Mouse (Mus musculus) CD4-positive helper T cell, adult 2 months (primary cell): ENCODE measurements around the gene Slc44a5.
"Not testable (repeated sequence)": the region's sequence is repeated elsewhere in the genome, so short reads cannot be mapped to it uniquely, and the experiment has no call there.

ENCODE experiments used
- DNase-seq: peaks from one replicate; pipeline ENCODE4 v3.0.0-alpha.2; 2012; ENCODE audit warnings: low read depth, missing footprints, low spot score

The Slc44a5 gene

DNA sequence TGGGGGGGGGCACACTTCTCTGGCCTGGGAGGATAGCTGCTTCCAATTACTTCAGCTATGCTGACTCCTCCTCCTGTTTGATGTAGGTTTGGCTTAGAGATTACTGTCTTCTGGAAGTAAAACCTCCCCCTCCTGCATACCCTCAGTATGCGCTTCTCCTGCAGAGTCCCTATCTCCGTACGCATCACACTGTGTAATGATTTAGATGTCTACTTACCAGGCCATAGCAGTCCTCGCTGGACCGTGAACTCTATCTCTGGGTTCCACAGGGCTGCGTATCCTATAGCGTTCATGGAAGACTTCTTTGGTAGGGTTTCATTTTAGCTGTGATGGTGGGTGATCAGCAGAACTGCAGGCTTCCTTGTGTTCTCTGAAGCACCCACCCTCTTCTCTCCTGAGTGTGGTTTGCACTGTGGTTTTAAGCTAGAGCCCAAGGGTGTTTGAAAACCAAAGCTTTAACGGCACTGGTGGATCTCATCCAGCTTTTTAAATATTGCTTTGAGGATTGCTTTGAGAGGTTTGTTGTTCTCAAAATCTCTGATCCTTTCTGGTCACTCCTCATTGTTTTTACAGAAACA is 120.6 kb downstream of the Slc44a5 start:
- no peak for DNase-seq

DNA sequence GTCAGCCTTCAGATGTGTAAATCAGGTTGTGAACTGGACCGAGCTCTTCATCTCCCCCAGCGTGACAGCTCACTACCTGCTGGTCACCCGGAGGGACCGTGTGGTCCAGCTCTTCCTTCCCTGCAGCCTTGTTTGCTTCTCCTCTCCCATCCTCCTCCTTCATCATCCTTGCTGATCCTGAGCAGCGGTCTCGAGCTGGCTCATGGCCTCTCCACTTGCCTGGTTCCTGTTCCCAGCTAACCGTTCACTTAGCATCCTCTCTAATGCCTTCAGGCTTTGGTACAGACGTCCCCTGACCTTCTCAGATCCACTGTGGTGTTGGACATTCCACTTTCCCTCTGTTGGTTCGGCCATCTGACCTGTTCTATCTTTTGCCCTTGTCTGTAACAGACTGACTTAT is 128.4 kb downstream of the Slc44a5 start:
- no peak for DNase-seq

DNA sequence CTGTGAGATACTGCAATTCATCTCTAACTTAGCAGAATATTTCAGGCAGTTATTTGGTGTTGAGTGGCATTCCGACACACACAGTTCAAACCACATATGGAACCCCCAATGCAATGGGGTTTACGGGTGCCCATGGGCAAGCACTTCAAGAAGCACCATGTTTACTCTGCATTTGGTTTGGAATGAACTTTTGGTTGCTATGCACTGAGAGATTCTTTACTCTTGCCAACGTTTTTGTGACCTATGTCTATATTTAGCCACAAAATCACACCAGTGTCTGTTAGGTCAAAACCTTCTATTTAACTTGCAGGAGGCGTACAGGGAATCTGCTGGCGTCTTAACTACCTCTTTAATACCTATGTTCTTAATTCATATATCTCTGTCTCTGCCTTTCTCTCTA is 137.3 kb downstream of the Slc44a5 start:
- DNase-seq = no peak

DNA sequence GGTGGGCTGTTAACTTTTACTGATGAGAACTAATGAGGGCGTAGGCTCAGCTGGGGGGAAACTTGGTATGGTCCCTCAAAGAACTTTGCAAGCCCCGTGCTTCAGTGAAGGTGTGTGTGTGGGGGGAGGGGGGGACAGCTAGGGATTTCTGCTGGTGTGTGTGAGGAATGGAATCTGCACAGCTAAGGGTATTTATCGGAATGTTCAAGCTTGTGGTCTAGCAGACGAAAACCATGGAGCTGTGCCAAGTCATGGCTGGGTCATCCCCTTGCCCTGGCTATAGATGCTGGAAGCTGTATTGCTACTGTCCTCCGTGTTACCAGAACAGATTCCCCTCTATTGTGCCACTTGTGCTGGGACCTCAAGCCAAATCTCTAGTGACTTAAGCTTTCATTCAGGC is 138.0 kb downstream of the Slc44a5 start:
- DNase-seq = no peak

DNA sequence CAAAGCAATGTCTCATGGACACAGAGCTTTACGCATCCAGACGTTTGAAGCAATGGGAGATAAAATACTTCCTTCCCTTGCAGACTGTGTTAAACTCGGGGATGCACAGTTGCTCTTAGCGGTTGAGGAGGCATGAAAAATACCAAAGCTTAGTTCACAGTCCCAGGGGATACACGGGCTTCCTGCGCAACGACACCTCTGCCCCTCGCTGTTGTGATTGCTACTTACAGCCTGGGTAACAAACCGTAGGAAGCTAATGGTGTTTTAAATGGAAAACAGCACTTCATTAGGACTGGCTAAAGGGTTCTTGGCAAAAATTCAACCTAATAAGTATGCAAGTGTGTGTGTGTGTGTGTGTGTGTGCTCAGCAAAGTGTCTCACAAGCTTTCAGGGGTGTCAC is 141.8 kb downstream of the Slc44a5 start:
- no peak for DNase-seq

DNA sequence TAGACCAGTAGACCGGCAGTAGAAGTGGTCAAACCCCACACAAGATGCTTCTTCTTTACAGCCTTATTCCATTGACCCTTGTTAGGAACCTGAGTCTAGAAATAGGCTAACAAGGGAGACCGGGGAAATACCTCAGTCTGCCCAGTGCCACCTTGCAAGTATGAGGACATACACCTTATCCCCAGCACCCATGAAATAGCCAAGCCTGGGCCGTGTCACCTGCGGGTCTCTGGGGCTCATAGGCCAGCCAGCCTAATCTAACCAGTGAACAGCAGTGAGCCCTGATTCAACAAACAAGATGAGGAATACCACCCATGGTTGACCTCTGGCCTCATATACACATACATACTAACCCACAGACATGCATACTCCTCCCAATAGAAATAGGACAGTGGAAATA is 142.2 kb downstream of the Slc44a5 start:
- no peak for DNase-seq

DNA sequence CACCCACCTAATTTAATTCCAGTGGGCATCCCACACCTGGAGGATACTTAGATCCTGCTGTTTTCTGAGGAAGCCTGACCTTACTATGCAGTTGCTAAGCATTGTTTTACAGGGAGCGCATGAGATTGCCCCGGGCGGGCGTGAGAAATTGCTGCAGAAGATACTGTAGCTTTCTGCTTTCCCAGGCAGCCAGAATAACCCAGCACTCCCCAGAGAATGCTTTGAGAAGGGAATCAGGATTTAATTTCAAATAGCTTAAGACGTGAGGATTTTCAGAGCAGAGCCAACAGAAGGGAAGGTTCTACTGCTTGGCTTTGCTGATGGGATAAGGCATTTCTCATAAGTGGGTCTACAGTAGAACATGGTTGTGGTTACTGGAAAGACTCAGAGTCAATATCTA is 142.8 kb downstream of the Slc44a5 start:
- DNase-seq = no peak

DNA sequence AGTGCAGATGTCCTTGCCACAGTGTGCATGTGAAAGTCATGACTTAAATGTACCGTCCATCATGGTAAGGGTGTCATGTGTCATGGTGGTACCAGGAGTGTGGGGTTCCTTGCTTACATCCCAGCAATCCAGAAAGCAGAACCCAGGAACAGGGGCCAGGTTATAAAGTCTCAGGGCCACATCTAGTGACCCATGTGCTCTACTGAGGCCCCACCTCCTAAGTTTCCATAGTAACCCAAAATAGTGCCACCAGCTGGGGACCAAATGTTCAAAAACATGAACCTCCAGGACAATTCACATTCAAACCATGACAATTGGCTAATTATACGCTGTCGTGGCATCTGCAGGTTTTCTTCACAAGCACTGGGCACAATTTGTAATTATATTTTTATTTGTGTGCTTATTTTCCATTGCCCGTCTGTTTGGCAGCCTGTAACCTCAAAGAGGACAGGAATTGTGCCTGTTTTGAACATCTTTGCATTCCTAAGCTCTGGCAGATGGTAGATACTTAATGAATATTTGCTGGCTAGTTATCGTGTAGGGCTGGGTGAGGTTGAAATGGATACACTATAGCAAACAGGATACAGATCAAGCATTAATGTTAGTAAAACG is 145.9 kb downstream of the Slc44a5 start:
- DNase-seq = no peak

DNA sequence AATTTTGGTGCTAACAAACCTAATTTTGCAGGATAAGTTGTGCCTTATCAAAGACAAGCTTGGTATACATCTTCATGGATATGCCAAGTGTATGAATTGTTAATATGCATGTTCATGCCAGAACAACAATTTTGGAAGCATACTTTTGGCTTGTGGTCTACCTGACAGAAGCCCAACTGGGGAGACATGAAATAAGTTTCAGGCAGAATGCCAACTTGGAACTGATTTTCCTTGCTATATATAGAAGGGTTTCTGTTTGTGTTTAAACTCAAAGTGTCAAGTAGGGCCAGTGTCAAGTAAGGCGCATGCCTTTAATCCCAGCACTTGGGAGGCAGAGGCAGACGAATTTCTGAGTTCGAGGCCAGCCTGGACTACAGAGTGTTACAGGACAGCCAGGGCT is 149.3 kb downstream of the Slc44a5 start:
- no peak for DNase-seq

DNA sequence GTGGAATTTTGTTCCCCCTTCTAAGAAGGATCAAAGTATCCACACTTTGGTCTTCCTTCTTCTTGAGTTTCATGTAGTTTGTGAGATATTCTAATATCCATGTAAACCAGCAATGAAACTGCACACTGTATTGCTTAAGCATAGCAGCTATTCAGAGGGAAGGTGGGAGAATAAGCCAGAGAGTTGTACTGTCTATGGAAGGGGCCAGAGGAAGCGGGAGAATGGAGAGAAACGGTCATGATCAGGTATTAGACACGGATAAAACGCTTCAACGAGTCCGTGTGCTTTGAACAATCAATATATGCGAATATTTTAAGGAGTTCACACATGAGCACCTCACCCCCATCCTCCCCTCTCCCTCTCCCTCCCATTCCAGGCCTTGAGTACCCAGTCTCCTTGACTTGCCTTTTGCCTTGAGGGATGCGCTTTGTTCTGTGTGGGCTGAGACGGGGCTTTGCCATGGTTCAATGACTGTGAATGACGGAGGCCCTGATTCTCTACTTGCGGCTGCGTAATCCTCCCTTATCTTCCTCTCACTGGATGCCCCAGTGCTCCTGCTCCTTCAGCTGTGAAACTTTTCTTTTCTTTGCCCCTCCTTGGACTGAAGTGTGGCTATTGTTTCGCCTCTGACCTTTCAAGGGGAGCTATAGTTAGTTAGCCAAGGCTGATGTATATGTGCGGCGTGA is 151.8 kb downstream of the Slc44a5 start:
- DNase-seq = no peak

DNA sequence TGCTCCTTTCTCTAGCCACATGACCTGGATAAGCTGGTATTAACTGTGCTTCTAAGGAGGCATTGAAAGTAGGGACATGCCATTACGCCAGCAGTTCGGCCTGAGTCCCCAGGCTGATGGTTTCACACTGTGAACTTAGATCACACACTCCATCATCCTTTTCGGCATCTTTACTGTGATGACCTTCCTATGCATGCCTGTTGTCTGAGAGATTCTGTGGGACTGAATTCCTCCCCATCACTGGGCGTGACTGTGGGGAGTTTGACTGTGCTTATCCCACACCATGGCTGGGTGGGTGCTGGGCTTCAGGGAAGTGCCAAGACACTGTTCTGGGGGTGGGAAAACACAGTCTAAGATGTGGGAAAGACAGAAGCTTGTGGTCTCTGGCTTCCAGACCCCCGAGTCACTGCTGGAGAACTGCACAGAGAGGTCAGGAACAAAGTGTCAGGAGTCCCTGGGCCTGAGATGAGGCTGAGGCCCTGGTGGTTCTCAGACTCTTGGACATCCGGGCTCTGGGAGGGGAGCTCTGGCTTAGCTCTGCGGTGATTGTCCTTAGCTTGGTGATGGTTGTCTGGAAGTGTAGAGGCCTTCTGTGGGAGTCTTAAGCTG is 152.6 kb downstream of the Slc44a5 start:
- no peak for DNase-seq

DNA sequence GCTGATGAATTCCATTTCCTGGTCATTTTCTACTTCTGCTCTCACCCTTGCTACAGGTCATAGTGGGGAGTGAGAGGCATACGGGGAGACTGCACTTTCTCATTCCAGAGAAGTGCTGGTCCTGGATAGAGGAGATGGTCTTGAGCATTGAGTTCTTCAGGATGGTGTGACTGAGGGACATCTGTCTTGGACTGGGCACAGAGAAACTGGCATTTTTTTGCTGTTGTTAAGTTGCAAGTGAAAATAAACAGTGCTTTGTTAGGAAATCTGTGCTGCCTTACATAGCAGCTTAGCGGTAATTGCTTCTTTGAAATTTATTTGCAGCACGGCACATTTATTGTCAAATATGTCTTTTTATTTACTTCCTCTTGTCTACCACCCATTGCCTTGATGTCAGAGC is 154.0 kb downstream of the Slc44a5 start:
- no peak for DNase-seq

DNA sequence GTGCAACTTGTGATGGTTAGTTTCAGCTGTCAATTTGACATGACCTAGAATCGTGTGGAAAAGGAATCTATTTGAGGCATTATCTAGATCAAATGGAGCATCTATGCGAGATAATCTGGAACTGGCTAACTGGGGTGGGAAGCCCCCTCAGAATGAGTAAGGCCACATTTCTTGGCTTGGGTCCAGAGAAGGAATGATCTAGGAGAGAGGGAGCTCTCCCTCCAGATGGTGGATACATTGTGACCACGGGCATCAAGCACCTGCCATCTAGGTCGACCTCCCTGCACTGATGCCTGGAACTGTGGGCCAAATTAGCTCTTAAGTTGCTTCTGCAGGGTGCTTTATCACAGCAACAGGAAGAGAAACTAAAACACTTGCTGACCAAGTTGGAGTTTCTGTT is 155.8 kb downstream of the Slc44a5 start:
- DNase-seq = no peak

DNA sequence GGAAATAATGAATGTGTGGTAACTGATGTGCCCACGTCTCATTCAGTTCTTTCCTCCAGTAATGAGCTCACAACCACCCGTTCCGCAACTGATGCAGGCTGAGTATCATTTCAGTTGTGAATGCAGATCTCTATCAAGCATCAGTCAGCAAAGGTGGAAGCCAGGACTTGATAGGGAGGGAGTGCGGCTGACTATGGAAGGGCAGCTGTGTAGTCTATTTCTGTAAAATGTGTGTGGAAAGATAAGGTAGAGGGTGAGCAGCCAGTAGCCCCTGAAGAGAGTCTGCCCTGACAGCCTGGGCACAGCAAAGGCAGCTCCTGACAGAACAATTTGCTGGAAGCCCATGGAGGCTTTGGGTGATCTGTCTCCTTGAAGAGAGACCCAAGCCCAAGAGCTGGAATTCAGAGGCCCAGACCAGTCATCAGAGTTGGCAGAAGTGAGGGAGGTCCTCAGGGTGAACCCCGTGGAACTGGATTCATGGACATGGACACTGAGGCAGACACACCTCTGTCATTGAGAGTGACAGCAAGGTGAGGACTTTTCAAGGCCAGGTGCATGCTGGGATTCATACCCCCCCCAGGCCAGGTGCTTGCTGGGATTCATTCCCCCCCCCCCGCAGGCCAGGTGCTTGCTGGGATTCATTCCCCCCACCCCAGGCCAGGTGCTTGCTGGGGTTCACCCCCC is 157.3 kb downstream of the Slc44a5 start:
- no peak for DNase-seq

DNA sequence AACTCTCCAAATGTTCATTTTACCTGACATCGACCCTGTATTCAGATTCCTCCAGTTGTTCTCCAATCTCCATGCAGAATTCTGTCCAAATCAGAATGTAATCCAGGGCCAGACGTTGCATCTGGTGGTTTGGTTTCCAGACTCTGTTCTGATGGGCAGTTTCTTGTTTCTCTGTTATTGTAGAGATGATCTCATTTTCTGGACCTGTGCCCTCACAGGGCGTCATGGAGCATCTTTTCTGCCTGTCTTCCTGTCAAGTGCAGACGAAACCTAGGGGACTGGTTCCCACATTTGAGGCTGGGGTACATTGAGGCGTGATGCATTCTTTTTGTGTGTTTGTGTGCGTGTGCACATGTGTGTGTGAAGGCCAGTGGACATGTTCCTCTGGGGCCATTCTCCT is 160.8 kb downstream of the Slc44a5 start:
- DNase-seq = no peak

DNA sequence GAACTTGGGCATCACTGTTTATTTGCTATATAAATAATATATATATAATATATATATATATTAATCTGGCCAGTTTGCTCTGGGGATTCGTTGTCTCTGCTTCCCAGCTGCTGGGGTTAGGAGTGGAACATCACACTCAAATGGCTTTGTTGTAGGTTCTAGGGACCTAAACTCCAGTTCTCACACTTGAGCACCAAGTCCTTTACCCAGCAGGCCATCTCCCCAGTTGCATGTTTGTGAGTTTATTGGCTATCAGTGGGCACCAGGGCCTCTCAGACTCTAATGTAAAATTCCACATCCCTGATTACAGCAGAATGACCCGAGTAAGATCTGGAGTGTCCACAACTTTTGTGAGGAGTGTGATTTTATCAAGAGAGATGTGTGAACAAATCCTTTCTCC is 161.5 kb downstream of the Slc44a5 start:
- DNase-seq = no peak

DNA sequence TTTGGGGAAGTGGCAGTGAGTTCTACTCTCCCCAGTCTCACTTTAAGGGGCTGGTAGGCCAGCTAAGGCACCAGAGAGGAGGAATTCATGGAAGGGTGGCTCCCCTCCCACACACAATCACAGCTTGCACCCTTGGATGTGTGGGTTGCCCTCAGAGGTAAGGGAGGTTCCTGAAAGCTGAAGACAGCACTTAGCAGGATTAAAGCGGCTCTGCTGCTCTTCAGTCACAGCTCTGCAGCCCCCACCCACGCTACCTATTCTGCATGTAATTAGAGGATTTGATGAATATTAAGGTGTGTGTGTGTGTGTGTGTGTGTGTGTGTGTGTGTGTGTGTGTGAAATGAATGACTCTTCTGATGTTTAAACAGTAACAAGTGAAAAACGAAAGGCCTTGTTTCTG is 163.3 kb downstream of the Slc44a5 start:
- DNase-seq = no peak

DNA sequence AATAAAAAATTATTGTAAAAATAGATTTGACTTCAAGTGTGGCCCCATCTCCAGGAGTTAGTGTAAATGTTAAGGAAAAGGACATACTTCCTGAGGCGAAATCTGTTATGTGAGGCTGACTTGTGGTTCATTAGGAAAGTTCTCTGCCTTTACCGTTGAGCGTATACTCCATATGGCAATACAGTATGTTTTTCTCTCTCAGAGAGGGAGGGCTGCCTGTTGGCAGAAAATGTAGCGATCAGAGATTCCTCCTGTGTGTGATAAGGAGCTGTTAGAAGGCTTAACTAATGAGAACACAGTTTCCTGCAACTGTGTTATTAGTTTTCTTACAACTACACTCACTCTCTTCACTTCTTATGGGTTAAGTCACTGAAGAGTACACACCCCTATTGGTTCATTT is 168.1 kb downstream of the Slc44a5 start:
- no peak for DNase-seq

DNA sequence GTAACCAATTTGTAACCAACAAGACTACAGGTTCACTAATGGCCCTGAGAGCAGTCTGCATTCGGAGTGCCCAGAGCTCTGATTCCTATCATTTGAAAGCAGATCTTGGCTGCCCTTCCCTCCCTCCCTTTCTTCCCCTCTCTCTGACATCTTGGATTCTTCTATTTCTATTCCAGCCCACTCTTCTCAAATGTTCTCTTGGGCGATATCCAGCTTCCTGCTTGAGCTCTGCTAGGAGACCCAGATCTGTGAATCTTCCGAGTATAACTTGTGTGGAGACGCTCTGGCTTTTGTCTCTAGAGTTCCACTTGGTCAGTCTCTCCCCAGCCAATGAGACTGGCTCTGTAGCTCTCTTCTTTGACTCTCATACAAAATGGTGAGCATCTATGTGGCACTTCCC is 169.4 kb downstream of the Slc44a5 start:
- DNase-seq = no peak

DNA sequence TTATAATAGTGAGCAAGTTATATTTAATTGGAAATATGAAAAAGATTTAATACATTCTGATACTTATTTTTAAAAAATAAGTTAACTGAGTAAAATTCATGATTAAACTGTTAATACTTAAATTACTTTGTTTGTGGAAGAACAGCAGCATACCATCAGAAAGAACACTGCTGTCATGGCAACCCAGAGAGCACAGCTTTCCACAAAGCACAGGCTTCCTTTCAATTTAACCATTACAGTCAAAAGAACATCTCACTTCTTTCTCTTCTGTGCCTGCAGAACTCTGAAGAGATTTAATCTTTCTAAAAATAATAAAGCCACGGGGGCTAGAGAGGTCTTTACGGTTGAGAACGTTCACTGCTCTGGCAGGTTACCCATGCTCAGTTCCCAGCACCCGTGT is 172.5 kb downstream of the Slc44a5 start:
- DNase-seq = no peak

DNA sequence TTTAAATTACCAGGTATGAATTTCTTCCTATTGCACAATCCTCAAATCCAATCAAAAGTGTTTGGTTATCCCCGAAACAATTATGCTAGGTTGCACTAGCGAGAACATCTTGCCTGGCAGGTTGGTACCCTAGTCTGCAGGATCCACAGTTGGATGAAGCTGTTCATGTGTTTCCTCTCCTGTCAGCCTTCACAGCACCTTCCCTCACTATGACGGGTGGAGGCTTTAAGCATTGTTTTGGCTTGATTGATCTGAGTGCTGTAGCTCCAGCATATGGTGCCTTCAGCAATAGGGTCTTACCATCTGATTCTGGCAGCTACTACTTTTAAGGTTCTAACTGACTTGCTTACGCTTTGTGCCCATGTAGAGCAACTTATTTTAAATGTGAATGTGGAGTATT is 176.5 kb downstream of the Slc44a5 start:
- DNase-seq = no peak

DNA sequence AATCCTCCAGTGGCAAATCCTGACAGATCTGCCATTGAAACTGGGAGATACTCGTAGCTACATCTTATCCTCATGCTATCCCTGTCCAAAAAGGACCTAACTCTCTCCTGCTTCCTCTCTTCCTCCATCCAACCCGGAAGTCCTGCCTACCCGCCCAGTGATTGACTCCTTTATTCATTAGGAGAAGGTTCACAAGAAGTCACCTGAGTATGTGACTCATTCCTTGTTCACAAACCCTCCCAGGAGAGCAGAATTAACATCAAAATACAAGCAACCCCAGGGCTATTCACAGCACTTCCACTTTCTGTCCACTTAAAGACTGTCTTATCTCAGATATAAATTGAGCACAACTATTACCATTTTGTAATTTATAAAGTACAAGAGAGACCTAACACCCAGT is 180.3 kb downstream of the Slc44a5 start:
- not testable (repeated sequence) for DNase-seq
